Mouse (Mus musculus): Measurements from ENCODE around the gene Gm28230. TPM values are rescaled to one million over a fixed set of nuclear protein-coding genes. Genes with fewer than 3 reads are reported as not detected.

The Gm28230 gene
- total and polyA plus RNA-seq, 3 experiments, result 0.89 to 1.7 (median 1.1) TPM

DNA sequence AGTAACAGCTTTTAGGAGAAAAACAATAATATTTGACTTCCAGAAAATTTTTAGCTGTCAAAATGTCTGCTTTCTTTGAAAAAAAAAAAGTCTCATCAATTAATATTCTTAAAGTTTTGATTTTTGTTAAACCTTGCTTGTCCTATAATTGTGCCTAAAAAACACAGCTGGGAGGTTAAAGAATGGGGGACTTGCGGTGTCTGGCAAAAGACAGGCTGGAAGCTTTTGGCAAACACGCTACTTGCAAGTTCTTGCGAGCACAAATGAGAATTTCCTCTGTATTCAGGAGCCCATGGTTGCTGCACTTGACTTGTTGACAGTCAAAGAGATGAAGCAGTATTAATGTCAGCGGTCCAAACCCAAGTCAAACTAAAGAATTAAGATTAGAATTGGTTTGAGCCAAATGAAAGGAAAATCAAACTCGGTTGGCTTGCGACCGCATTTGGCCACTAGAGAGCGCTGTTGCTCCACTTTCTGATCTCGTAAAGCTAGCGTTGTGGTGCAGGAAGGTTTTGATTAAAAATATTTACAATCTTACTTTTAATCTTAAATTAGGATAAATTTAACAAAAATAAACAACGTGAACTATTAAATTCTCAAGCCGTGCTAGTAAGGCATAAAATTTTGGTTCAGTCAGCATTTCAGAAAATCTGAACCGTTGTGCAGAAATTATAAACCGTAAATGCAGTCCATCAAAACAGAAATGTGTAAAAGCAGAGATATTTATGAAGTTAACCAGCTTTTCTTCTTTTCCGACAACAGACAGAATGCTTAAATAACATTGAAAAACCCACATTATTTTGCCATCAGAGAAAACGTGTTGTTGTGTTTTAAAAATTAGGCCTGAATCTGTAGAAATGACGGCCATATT lies 24.3 kb upstream of the Gm28230 start:
- Histone ChIP-seq H3K4me2 (ENCODE audit: insufficient read depth, low read depth, poor library complexity, severe bottlenecking) (peak overlapping the region; percentile 72), H3K79me2 (replicated peaks; ENCODE audit: control insufficient read depth, extremely low read depth, insufficient read depth, poor library complexity, severe bottlenecking) (no peaks in the 10 kb centered on the region), H3K4me3 (replicated peaks in 1 of 3; ENCODE audit: low read depth in 2 of 3, low read length in 2 of 3, poor library complexity in 1 of 3) (no peak overlapping the region), H3K4me1 (ENCODE audit: control insufficient read depth in 1 of 2, insufficient read depth in 2 of 2) (no peaks in the 10 kb centered on the region), H3K9ac (ENCODE audit: insufficient read depth, low read depth) (no peak overlapping the region), H3K27ac (ENCODE audit: insufficient read depth, low read depth) (no peak overlapping the region), H3K36me3 (replicated peaks in 1 of 2; ENCODE audit: control insufficient read depth in 1 of 2, insufficient read depth in 1 of 2, low read length in 1 of 2) (no peaks in the 10 kb centered on the region), H3K27me3 (replicated peaks) (peaks cover 6% of the 10 kb centered on the region), H3K9me3 (replicated peaks; ENCODE audit: low read length) (peaks cover 11% of the 10 kb centered on the region)
- TF ChIP-seq IRF4 (IDR thresholded peaks at IDR 0.05; ENCODE audit: low read depth, low read length) (no peak), TBP (conservative IDR thresholded peaks at IDR 0.05; ENCODE audit: low read depth, low read length) (no peak), ZNF384 (IDR thresholded peaks at IDR 0.05; ENCODE audit: low read depth, low read length) (no peak), RCOR1 (conservative IDR thresholded peaks at IDR 0.05; ENCODE audit: low read depth, low read length) (no peak), POLR2AphosphoS2 (IDR thresholded peaks at IDR 0.05; ENCODE audit: low read depth, low read length) (no peak), ZKSCAN1 (IDR thresholded peaks at IDR 0.05; ENCODE audit: borderline replicate concordance, low read depth, low read length) (no peak), SIN3A (IDR thresholded peaks at IDR 0.05; ENCODE audit: low read length) (no peak), POLR2A (IDR thresholded peaks at IDR 0.05; ENCODE audit: low read depth, low read length) (no peak), MYC (IDR thresholded peaks at IDR 0.05; ENCODE audit: low read depth, low read length) (no peak), ZC3H11A (IDR thresholded peaks at IDR 0.05; ENCODE audit: low read depth, low read length) (peak; percentile 74), MAFK (IDR thresholded peaks at IDR 0.05; ENCODE audit: insufficient replicate concordance, low read length) (0 out of 2 replicates have a peak, but pooled peaks have one; percentile 26), TCF12 (IDR thresholded peaks at IDR 0.05; ENCODE audit: low read depth, low read length) (no peak), MAZ (IDR thresholded peaks at IDR 0.05; ENCODE audit: low read depth, low read length) (no peak), USF2 (conservative IDR thresholded peaks at IDR 0.05; ENCODE audit: low read depth, low read length) (no peak), MEF2A (IDR thresholded peaks at IDR 0.05; ENCODE audit: borderline replicate concordance, low read depth, low read length) (no peak), ELF1 (IDR thresholded peaks at IDR 0.05; ENCODE audit: low read depth, low read length) (no peak), USF1 (IDR thresholded peaks at IDR 0.05; ENCODE audit: low read depth, low read length) (no peak), SMC3 (IDR thresholded peaks at IDR 0.05; ENCODE audit: low read depth, low read length) (peak; percentile 80), UBTF (IDR thresholded peaks at IDR 0.05; ENCODE audit: low read depth, low read length) (no peak), PAX5 (IDR thresholded peaks at IDR 0.05; ENCODE audit: low read length) (no peak), EP300 (IDR thresholded peaks at IDR 0.05; ENCODE audit: low read length) (no peak), JUN (IDR thresholded peaks at IDR 0.05; ENCODE audit: insufficient read depth, low read depth, low read length) (no peak), MAX (IDR thresholded peaks at IDR 0.05; ENCODE audit: low read length) (no peak), HCFC1 (IDR thresholded peaks at IDR 0.05; ENCODE audit: low read depth, low read length) (no peak), CHD1 (IDR thresholded peaks at IDR 0.05; ENCODE audit: low read depth, low read length) (no peak), E2F4 (IDR thresholded peaks at IDR 0.05; ENCODE audit: insufficient replicate concordance, low read depth, low read length) (no peak), NRF1 (IDR thresholded peaks at IDR 0.05; ENCODE audit: low read depth, low read length) (no peak), ZMIZ1 (IDR thresholded peaks at IDR 0.05; ENCODE audit: low read depth, low read length) (no peak), NELFE (IDR thresholded peaks at IDR 0.05; ENCODE audit: low read depth, low read length) (no peak), BHLHE40 (IDR thresholded peaks at IDR 0.05; ENCODE audit: low read depth, low read length) (no peak), CHD2 (IDR thresholded peaks at IDR 0.05; ENCODE audit: low read length) (no peak), ETS1 (conservative IDR thresholded peaks at IDR 0.05; ENCODE audit: low read depth, low read length) (no peak), CTCF (conservative IDR thresholded peaks at IDR 0.05 in 1 of 2, IDR thresholded peaks at IDR 0.05 in 1 of 2; ENCODE audit: low read depth in 2 of 2, low read length in 2 of 2) (peak; percentile 89 to 93), KAT2A (IDR thresholded peaks at IDR 0.05; ENCODE audit: insufficient replicate concordance, low read length) (no peak), JUND (conservative IDR thresholded peaks at IDR 0.05; ENCODE audit: low read depth, low read length) (no peak), MXI1 (IDR thresholded peaks at IDR 0.05; ENCODE audit: low read depth, low read length) (no peak), GABPA (IDR thresholded peaks at IDR 0.05; ENCODE audit: insufficient replicate concordance, low read depth, low read length) (no peak), RAD21 (IDR thresholded peaks at IDR 0.05; ENCODE audit: low read depth, low read length) (peak; percentile 97)
- dilution Hi-C loops (cut with MboI; ENCODE audit: extremely low pct_ligation_motif_present, extremely low pct_unique_long_range_greater_than_20kb, low sequenced_read_pairs) (no loop called here), in situ Hi-C loops (cut with MboI; ENCODE audit: low pct_ligation_motif_present, low pct_unique_long_range_greater_than_20kb, low sequenced_read_pairs) (loop anchor here (25.0 kb wide), 1 partner anchor 885 kb away; no protein-coding TSS in a partner anchor)
- DNase-seq (ENCODE audit: extremely low read depth), result peak; percentile 55
